Mouse (Mus musculus) kidney, embryonic 15.5 days (tissue): ENCODE results near the gene Gm27021. TPM values are rescaled to one million over a fixed set of nuclear protein-coding genes. Genes with fewer than 3 reads are reported as not detected.

ENCODE experiments used
- ATAC-seq: fragments of 200-750 bp; cut with Nextera tagmentation; replicated peaks from 2 replicates; pipeline ENCODE4 v1.8.0; 2017; ENCODE audit warnings: moderate TSS enrichment; ENCODE audit not compliant: low FRiP score
- H3K27ac ChIP-seq: fragments of 300-500 bp; sonication (generic); 2 replicates; pipeline ENCODE4 v1.5.1; 2015; ENCODE audit warnings: mild to moderate bottlenecking, inconsistent platforms
- H3K27me3 ChIP-seq: fragments of 300-500 bp; sonication (generic); 2 replicates; pipeline ENCODE4 v1.6.1; 2015; ENCODE audit warnings: inconsistent platforms
- H3K36me3 ChIP-seq: fragments of 300-500 bp; sonication (generic); 2 replicates; pipeline ENCODE4 v1.6.1; 2015; ENCODE audit warnings: inconsistent platforms
- H3K4me1 ChIP-seq: fragments of 300-500 bp; sonication (generic); 2 replicates; pipeline ENCODE4 v1.6.1; 2015; ENCODE audit warnings: inconsistent platforms
- H3K4me2 ChIP-seq: fragments of 300-500 bp; sonication (generic); 2 replicates; pipeline ENCODE4 v1.6.1; 2015; ENCODE audit warnings: moderate library complexity, mild to moderate bottlenecking, inconsistent platforms
- H3K4me3 ChIP-seq: fragments of 300-500 bp; sonication (generic); replicated peaks from 2 replicates; pipeline ENCODE4 v1.5.1; 2015; ENCODE audit warnings: mild to moderate bottlenecking, inconsistent platforms
- H3K9ac ChIP-seq: fragments of 300-500 bp; sonication (generic); 2 replicates; pipeline ENCODE4 v1.6.1; 2015; ENCODE audit warnings: mild to moderate bottlenecking, inconsistent platforms
- H3K9me3 ChIP-seq: fragments of 300-500 bp; sonication (generic); replicated peaks from 2 replicates; pipeline ENCODE4 v1.6.1; 2016; ENCODE audit warnings: inconsistent platforms
- WGBS: fragments of 180-500 bp; shearing (Covaris S2); methylation state at CpG from one replicate; pipeline ENCODE4 v1.1.7; 2015; ENCODE audit warnings: mixed read lengths; 5-methylcytosine and 5-hydroxymethylcytosine counted together
- polyA plus RNA-seq: library from polyadenylated mRNA; unstranded; fragments of >200 nt; fragmentation: Nextera tagmentation; extraction: Ambion mirVana; gene quantifications from 2 replicates; pipeline ENCODE4 v1.2.1, GENCODE M21; 2015

Gm27021 gene
- polyA plus RNA-seq, 1 experiment from 2014 or later = 2.8 TPM

DNA sequence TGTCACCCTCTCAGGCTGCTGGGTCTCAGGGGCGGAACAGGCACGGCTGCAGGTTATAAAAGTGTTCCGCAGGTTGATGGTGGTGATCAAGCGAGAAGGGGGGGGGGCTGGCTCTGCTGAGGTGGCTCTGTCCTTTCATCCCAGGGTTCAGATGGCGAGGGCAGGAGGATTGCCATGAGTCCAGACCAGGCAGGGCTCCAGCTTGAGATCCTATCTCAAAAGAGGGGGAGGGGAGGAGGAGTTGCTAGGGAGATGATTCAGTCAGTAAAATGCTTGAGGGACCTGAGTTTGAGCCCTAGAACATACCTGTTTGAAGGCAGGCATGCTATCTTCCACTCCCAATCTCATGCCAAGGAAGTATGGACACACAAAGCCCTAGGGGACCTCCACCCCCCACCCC lies 107.3 kb downstream of the Gm27021 start:
- ATAC-seq = no peak
- H3K9ac ChIP-seq = no peak overlapping the region
- no peaks in the 10 kb centered on the region for H3K9me3 ChIP-seq
- H3K4me3 ChIP-seq = no peak overlapping the region
- no peak overlapping the region for H3K4me2 ChIP-seq
- H3K4me1 ChIP-seq = peaks cover 99% of the 10 kb centered on the region
- no peak overlapping the region for H3K27ac ChIP-seq
- H3K36me3 ChIP-seq = no peaks in the 10 kb centered on the region
- no peaks in the 10 kb centered on the region for H3K27me3 ChIP-seq
- 72% methylated on average over 5 of the region's 5 CpGs for WGBS

DNA sequence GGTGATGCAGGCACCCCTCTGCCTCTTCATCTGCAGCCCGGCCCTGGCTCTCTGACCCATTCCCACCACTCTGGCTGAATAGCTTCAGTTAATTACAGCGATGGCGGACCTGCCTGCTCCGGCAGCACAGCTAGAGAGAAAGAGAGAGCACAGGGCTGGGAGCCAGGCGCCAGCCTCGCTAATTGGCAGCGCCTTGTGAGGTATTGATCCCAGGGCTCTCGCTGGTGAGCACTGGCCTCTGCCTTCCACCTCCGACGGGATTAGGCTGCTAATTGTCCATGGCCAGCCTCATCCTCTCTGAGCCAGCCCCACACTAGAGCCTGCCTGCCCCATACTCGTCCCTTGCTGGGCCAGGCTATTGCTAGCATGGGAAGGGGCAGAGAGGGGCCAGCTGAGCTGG lies 108.2 kb downstream of the Gm27021 start:
- peaks cover 6% of the 10 kb centered on the region for H3K36me3 ChIP-seq
- no peak overlapping the region for H3K4me2 ChIP-seq
- no peak overlapping the region for H3K9ac ChIP-seq
- 44% methylated on average over 11 of the region's 11 CpGs for WGBS
- no peak overlapping the region for H3K4me3 ChIP-seq
- no peaks in the 10 kb centered on the region for H3K27me3 ChIP-seq
- no peak overlapping the region for H3K27ac ChIP-seq
- no peak for ATAC-seq
- no peaks in the 10 kb centered on the region for H3K9me3 ChIP-seq
- H3K4me1 ChIP-seq = peaks cover 99% of the 10 kb centered on the region

Other genes starting within 250 kb of the Gm27021 start
- gene Gins2, start 78.8 kb downstream of the Gm27021 start, polyA plus RNA-seq = 107 and 110 TPM in 2 replicates
- gene 1190005I06Rik, start 20.4 kb downstream of the Gm27021 start, polyA plus RNA-seq = 3.0 and 4.0 TPM in 2 replicates
- gene Cox4i1, start 143 bp upstream of the Gm27021 start, polyA plus RNA-seq = 1,138 and 1,220 TPM in 2 replicates
- 250 and 266 TPM in 2 replicates for gene Emc8, start 494 bp upstream of the Gm27021 start, polyA plus RNA-seq
- 9.6 and 11.5 TPM in 2 replicates for gene Irf8, start 68.3 kb upstream of the Gm27021 start, polyA plus RNA-seq